17 mouse cellular contexts compared by ENCODE assay signal in the genomic region with DNA sequence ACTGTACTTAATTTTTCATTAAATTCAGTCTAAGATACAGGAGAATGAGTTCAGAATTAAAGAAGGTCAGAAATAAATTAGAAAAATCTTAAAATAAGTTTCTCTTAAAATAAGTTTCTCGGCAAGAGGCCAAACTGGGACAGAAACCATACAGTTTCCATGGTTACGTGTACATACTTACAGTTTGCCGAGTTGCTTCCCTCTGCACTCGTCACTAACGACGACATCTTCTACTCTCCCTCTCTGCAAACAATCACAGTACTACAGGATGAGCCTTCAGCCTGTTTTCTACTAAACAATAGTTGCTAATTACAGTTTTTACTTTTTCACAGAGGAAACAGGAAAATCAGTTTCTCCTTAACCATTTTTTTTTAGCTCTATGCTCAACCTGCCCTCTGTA.
"Had no signal": no experiment of that assay in that cellular context is flagged by ENCODE, and none has a peak within 500 bp of the region (broad histone marks: within the 10 kb centered on the region; RNA-seq: fewer than 3 reads in every experiment).

No protein-coding gene starts in this region.

- H3K4me2 ChIP-seq: lung, embryonic 14.5 days; midbrain, embryonic 11.5 days; midbrain, embryonic 13.5 days; midbrain, embryonic 15.5 days; neural tube, embryonic 12.5 days had no signal

- H3K27ac ChIP-seq: macrophage; midbrain, embryonic 13.5 days; midbrain, embryonic 15.5 days; neural tube, embryonic 12.5 days had no signal

- ATAC-seq: midbrain, embryonic 13.5 days; midbrain, embryonic 15.5 days had no signal

- H3K4me1 ChIP-seq: megakaryocyte, embryonic 14.5 days; midbrain, embryonic 13.5 days; midbrain, embryonic 15.5 days; neural tube, embryonic 12.5 days had no signal

- H3K9ac ChIP-seq: lung, embryonic 14.5 days; midbrain, embryonic 13.5 days; midbrain, embryonic 15.5 days; neural tube, embryonic 12.5 days had no signal

- H3K9me3 ChIP-seq: megakaryocyte, embryonic 14.5 days; midbrain, embryonic 13.5 days; midbrain, embryonic 15.5 days; neural tube, embryonic 12.5 days had no signal

- DNase-seq: lung, adult 18-20 months; lung, embryonic 14.5 days; lung, postnatal 10 days; lung, postnatal 36 days; retina, postnatal 1 day; right cerebral cortex, adult 18-20 months; right cerebral cortex, postnatal 25 days; right cerebral cortex, postnatal 4 days; spleen, adult 18-20 months; thymus, adult 2 months; thymus, postnatal 25 days had no signal

- H3K4me3 ChIP-seq: megakaryocyte, embryonic 14.5 days; midbrain, embryonic 13.5 days; midbrain, embryonic 15.5 days; neural tube, embryonic 12.5 days had no signal

- H3K27me3 ChIP-seq: megakaryocyte, embryonic 14.5 days; midbrain, embryonic 13.5 days; midbrain, embryonic 15.5 days; neural tube, embryonic 12.5 days had no signal
